Mouse (Mus musculus) G1E (cell line): ENCODE measurements around the gene Rnf121. TPM values are rescaled to one million over a fixed set of nuclear protein-coding genes. Genes with fewer than 3 reads are reported as not detected.

Experiments used
- ATAC-seq: 2 replicates; pipeline ENCODE4 v1.8.0; 2016; ENCODE audit warnings: mild to moderate bottlenecking; ENCODE audit not compliant: insufficient number of reproducible peaks, poor library complexity, low FRiP score, severe bottlenecking; ENCODE audit errors: extremely low read depth
- DNase-seq: peaks from one replicate; pipeline ENCODE4 v3.0.0; 2012; ENCODE audit warnings: low spot score
- H3K27me3 ChIP-seq: 2 replicates; pipeline ENCODE4 v1.6.1; 2012; ENCODE audit warnings: mild to moderate bottlenecking, low read length, inconsistent platforms; ENCODE audit not compliant: insufficient read depth
- H3K36me3 ChIP-seq: replicated peaks from 2 replicates; pipeline ENCODE3; 2012; ENCODE audit warnings: mild to moderate bottlenecking, inconsistent platforms
- H3K4me1 ChIP-seq: 2 replicates; pipeline ENCODE4 v1.6.1; 2012; ENCODE audit warnings: low read depth, low read length, inconsistent platforms, mixed read lengths; ENCODE audit not compliant: insufficient read depth
- H3K4me3 ChIP-seq: 2 replicates; pipeline ENCODE4 v1.5.1; 2012; ENCODE audit warnings: low read depth, mild to moderate bottlenecking, inconsistent platforms, low read length, moderate library complexity, mixed read lengths
- H3K9me3 ChIP-seq: replicated peaks from 2 replicates; pipeline ENCODE4 v1.6.1; 2012; ENCODE audit warnings: inconsistent platforms
- CTCF ChIP-seq: IDR thresholded peaks from 2 replicates; pipeline ENCODE4 v1.5.1; 2012; ENCODE audit warnings: low read depth, low read length, inconsistent platforms, mixed read lengths
- GATA1 ChIP-seq: IDR thresholded peaks from 2 replicates; pipeline ENCODE4 v1.6.1; 2012; ENCODE audit warnings: borderline replicate concordance, low read length, inconsistent platforms, mixed read lengths
- GATA2 ChIP-seq: IDR thresholded peaks from 2 replicates; pipeline ENCODE4 v1.6.1; 2012; ENCODE audit warnings: low read depth, low read length, inconsistent platforms, borderline replicate concordance
- POLR2AphosphoS5 ChIP-seq: IDR thresholded peaks from 2 replicates; pipeline ENCODE4 v1.6.1; 2012; ENCODE audit warnings: low read depth, low read length, inconsistent platforms; ENCODE audit not compliant: insufficient replicate concordance
- TAL1 ChIP-seq: conservative IDR thresholded peaks from 2 replicates; pipeline ENCODE4 v1.6.1; 2012; ENCODE audit warnings: low read depth, low read length, inconsistent platforms, mixed read lengths
- polyA plus RNA-seq: library from polyadenylated mRNA; stranded (reverse); fragments of >175 nt; gene quantifications from 2 replicates; pipeline ENCODE4 v1.2.3, GENCODE M21; 2012
- total RNA-seq, 2 experiments: library from RNA; stranded (forward) in 1 of 2; stranded (reverse) in 1 of 2; fragments of 200-1000 nt in 1 of 2; fragments of >200 nt in 1 of 2; fragmentation: Nextera tagmentation in 1 of 2; gene quantifications; 2 replicates each; pipeline ENCODE4 v1.2.3; 2014 to 2017

Rnf121 gene
- total RNA-seq (2014; fragmentation: Nextera tagmentation), result 8.6 and 11.8 TPM in 2 replicates
- total RNA-seq (2017), result 10.9 and 11.4 TPM in 2 replicates
- 1.7 and 2.7 TPM in 2 replicates for polyA plus RNA-seq

DNA sequence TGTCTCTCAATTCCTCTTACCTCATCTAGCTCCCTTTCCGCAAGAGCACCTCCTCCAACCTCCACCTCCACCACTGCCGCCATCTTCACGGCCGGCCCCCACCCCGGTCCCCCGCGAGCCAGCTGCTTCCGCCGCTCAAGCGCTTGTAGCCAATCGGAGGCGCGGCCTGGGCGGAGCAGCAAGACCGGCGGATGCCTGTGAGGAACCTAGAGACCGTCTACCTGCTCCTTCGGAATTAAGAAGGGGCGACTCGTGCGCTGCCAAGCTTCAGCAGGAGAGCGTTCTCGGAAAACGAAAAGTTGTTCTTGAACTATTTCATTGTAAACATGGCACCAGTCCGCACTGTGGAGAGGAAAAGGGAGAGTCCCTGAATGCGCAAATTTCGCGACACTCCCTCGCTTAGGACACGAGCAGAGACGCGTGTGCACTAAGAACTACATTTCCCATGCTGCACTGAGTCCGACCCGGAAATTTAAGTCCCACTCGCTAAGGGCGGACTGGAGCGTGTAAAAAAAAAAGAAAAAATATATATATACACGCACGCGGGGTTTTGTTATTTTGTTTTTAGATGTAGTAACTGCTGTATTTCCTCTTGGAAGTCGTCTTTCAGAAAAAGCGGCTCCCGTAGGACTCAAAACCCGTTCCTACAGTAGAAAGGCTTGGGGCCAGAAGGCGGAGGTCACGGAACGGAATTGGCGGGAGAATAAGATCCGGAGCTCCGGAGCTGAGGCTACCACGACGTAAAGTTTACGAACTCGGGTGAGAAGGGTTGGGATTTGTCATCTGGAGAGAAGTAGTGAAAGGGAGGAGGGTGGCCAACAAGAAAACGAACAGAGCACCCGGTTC lies at the start of gene Rnf121, which contains the start of the genes Xndc1 and Xntrpc:
Rnf121 (minus strand) TSS at position 424 of the 846 bp plus-strand sequence.
Xndc1 (plus strand) TSS at position 466 of the 846 bp plus-strand sequence.
Xntrpc (plus strand) TSS at position 668 of the 846 bp plus-strand sequence.
- Histone ChIP-seq H3K4me3 (peak within 1 kb of the TSS; percentile 72), H3K27me3 (no peaks in the 10 kb centered on the region), H3K36me3 (peaks cover 30% of the 10 kb centered on the region), H3K4me1 (peaks cover 34% of the 10 kb centered on the region), H3K9me3 (no peaks in the 10 kb centered on the region)
- ATAC-seq (peak; percentile 92), DNase-seq (peak; percentile 89)
- TF ChIP-seq POLR2AphosphoS5, result no peak
- TF ChIP-seq GATA2, result no peak
- TF ChIP-seq TAL1, result no peak
- TF ChIP-seq CTCF, result no peak
- TF ChIP-seq GATA1, result no peak

DNA sequence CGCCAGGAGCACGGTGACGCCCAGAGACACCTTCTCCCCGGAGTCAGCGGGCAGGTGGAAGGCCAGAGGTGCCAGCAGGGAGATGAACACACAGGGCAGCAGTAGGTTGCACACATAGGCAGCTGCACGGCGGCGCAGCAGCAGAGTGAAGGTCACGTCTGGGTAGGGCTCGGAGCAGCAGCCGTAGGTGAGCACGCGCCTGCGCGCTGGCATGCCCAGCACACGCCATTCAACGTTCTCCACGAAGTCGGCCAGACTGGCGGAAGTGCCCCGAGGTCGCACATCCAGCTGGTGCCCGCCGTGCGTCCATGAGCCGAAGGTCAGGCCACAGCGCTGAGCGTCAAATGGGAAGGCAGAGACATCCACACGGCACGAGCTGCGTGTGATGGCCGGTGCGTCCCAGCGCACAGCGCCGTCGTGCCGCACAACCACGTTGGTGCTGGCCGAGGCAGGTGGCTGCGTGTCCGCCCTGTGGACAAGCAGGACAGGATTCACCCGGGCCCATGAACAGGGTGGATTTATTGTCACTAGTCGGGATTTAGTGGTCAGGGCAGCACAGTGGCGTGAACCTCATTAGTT lies 48.0 kb upstream of the Rnf121 start:
- Histone ChIP-seq H3K36me3 (peaks cover 3% of the 10 kb centered on the region), H3K9me3 (no peaks in the 10 kb centered on the region), H3K4me1 (peaks cover 14% of the 10 kb centered on the region), H3K27me3 (peaks cover 55% of the 10 kb centered on the region), H3K4me3 (peak overlapping the region; percentile 3; the same call in 1 of the 2 replicates)
- DNase-seq, result no peak
- no peak for TF ChIP-seq CTCF
- no peak for TF ChIP-seq TAL1
- no peak for TF ChIP-seq POLR2AphosphoS5
- TF ChIP-seq GATA1, result no peak
- TF ChIP-seq GATA2, result no peak
- ATAC-seq, result no peak

- ATAC-seq, result no peak
- no peaks in the 10 kb centered on the region for H3K36me3 ChIP-seq
- H3K27me3 ChIP-seq, result peaks cover 75% of the 10 kb centered on the region
- DNase-seq, result no peak
- H3K9me3 ChIP-seq, result no peaks in the 10 kb centered on the region
- TF ChIP-seq GATA1 (no peak), POLR2AphosphoS5 (no peak), CTCF (no peak), GATA2 (no peak), TAL1 (no peak)
- peaks cover 14% of the 10 kb centered on the region for H3K4me1 ChIP-seq
- H3K4me3 ChIP-seq, result no peak overlapping the region
These were observed 44.5 kb upstream of the Rnf121 start for GRCm38 (mm10) chr7:102109746-102110145.

DNA sequence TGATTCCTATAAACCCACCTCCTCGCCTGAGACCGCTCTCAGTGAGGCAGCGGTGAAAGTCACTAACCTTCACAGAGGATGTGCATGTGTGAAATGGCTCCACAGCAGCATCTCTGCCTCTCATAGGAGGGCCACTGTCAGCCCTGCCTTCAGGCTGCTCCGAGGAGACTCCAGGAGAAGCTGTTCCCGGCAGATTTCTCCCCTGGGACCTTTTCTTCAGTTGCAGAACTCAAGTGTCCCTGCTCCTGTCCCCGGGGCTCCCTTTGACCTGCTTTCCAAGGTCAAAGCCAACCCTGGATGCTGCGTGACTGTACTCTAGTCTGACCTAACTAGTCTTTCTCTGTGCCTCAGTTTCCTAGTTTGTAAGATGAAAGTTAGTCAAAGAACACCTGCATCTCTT lies 43.9 kb upstream of the Rnf121 start, which contains the start of gene Art5:
Art5 (minus strand) TSS at position 319 of the 400 bp plus-strand sequence.
- no peaks in the 10 kb centered on the region for H3K9me3 ChIP-seq
- ATAC-seq (no peak), DNase-seq (no peak)
- no peak within 1 kb of the TSS for H3K4me3 ChIP-seq
- TF ChIP-seq CTCF (no peak), GATA2 (no peak), TAL1 (no peak), GATA1 (no peak), POLR2AphosphoS5 (no peak)
- no peaks in the 10 kb centered on the region for H3K36me3 ChIP-seq
- H3K4me1 ChIP-seq, result peaks cover 13% of the 10 kb centered on the region
- H3K27me3 ChIP-seq, result peaks cover 78% of the 10 kb centered on the region

DNA sequence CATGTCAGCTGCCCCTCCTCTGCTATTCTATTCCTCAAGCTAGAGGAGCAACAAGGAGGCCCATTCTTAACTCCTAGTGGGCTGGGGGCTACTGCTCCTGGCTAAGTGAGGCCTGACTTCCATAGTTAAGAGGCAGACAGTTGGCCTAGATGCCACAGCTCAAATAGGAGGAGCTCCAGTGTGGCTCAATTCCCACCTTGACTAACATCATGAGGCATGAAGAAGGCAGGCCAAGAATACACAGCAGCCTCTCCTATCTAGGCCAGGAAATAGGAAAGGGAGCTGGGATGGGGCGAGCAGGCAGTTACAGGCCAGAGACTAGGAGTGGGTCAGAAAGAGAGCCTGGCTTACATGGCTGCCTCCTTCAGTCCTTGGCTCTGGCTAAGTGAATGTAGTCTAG lies 42.9 kb upstream of the Rnf121 start:
- no peaks in the 10 kb centered on the region for H3K9me3 ChIP-seq
- no peak for TF ChIP-seq POLR2AphosphoS5
- no peak for TF ChIP-seq CTCF
- TF ChIP-seq TAL1, result no peak
- no peak for TF ChIP-seq GATA2
- TF ChIP-seq GATA1, result no peak
- no peak overlapping the region for H3K4me3 ChIP-seq
- peaks cover 9% of the 10 kb centered on the region for H3K4me1 ChIP-seq
- DNase-seq, result no peak
- peaks cover 72% of the 10 kb centered on the region for H3K27me3 ChIP-seq
- no peak for ATAC-seq
- no peaks in the 10 kb centered on the region for H3K36me3 ChIP-seq

DNA sequence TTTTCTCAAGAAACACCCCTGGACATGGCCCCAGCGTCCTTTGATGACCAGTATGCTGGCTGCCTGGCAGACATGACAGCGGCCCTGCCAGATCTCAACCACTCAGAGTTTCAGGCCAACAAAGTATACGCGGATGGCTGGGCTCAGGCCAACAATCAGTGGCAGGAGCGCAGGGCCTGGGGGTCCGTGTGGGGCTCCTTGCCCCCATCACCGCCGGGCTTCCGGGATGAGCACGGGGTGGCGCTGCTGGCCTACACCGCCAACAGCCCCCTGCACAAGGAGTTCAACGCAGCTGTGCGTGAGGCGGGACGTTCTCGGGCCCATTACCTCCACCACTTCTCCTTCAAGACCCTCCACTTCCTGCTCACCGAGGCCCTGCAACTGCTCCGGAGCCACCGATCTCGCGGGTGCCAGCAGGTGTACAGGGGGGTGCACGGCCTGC lies 41.5 kb upstream of the Rnf121 start:
- ATAC-seq, result no peak
- no peak overlapping the region for H3K4me3 ChIP-seq
- TF ChIP-seq GATA2, result no peak
- no peak for TF ChIP-seq TAL1
- no peak for TF ChIP-seq CTCF
- TF ChIP-seq POLR2AphosphoS5, result no peak
- TF ChIP-seq GATA1, result no peak

More for the DNA sequence above, 41.5 kb upstream of the Rnf121 start:
- no peaks in the 10 kb centered on the region for H3K9me3 ChIP-seq
- peaks cover 15% of the 10 kb centered on the region for H3K4me1 ChIP-seq
- peaks cover 69% of the 10 kb centered on the region for H3K27me3 ChIP-seq
- H3K36me3 ChIP-seq, result no peaks in the 10 kb centered on the region
- no peak for DNase-seq
